In genomic region chr2:141700759-141701452, GRCm38 (mm10) we compare ENCODE assay signal across 21 mouse cellular contexts.
DNase-seq lines count a peak whose midpoint lies in the region; ATAC-seq and TF ChIP-seq lines count a peak whose summit lies in the region.
"Had no signal": no experiment of that assay in that cellular context is flagged by ENCODE, and none has a peak within 500 bp of the region (broad histone marks: within the 10 kb centered on the region; RNA-seq: fewer than 3 reads in every experiment).

No protein-coding gene starts in this region.

- no peak overlapping the region for H3K9ac ChIP-seq in hindbrain, postnatal 0 days (replicated peaks; ENCODE audit: low read length)
- no peak overlapping the region for H3K9ac ChIP-seq in limb, embryonic 14.5 days (ENCODE audit: low read depth, low read length, severe bottlenecking)
- H3K9ac ChIP-seq: heart, embryonic 12.5 days; neural tube, embryonic 15.5 days had no signal

- no peak overlapping the region for H3K4me3 ChIP-seq in hindbrain, postnatal 0 days (ENCODE audit: low read length)
- no peak overlapping the region for H3K4me3 ChIP-seq in hindbrain, embryonic 10.5 days
- no peak overlapping the region for H3K4me3 ChIP-seq in limb, embryonic 14.5 days (replicated peaks; ENCODE audit: low read length)
- H3K4me3 ChIP-seq in limb, embryonic 10.5 days = no peak overlapping the region
- H3K4me3 ChIP-seq: heart, embryonic 12.5 days; neural tube, embryonic 15.5 days had no signal

- no peak overlapping the region for H3K27ac ChIP-seq in hindbrain, postnatal 0 days
- no peak overlapping the region for H3K27ac ChIP-seq in hindbrain, embryonic 10.5 days
- no peak overlapping the region for H3K27ac ChIP-seq in limb, embryonic 14.5 days (replicated peaks; ENCODE audit: low read depth, low read length)
- no peak overlapping the region for H3K27ac ChIP-seq in limb, embryonic 10.5 days
- H3K27ac ChIP-seq: macrophage; neural tube, embryonic 15.5 days had no signal

- peak; percentile 36 for DNase-seq in embryo, embryonic 10 days (ENCODE audit: low spot score)
- no peak for DNase-seq in embryo, embryonic 9.5 days (ENCODE audit: extremely low spot score)
- peak; percentile 23 for DNase-seq in hindbrain, postnatal 0 days (ENCODE audit: low spot score)
- no peak for DNase-seq in hindbrain, embryonic 10.5 days (ENCODE audit: low spot score)
- peak; percentile 17 for DNase-seq in limb, embryonic 14.5 days (ENCODE audit: low spot score)
- no peak for DNase-seq in limb, embryonic 10.5 days (ENCODE audit: low spot score)
- peak; percentile 54 for DNase-seq in brain, adult 2 months (ENCODE audit: low read depth, low spot score)
- no peak for DNase-seq in thymus, postnatal 0 days (ENCODE audit: low spot score)
- DNase-seq: adrenal gland, adult 2 months; cerebellum, adult 11-12 months; cerebellum, postnatal 14 days; heart, postnatal 4 days; kidney, postnatal 14 days; lung, adult 18-20 months; thymus, postnatal 36 days had no signal

- no peak overlapping the region for H3K4me2 ChIP-seq in hindbrain, postnatal 0 days (ENCODE audit: low read depth, low read length)
- no peak overlapping the region for H3K4me2 ChIP-seq in limb, embryonic 14.5 days (replicated peaks; ENCODE audit: low read depth, low read length, severe bottlenecking)
- H3K4me2 ChIP-seq: heart, embryonic 12.5 days; midbrain, embryonic 11.5 days; neural tube, embryonic 15.5 days had no signal

- H3K4me1 ChIP-seq in hindbrain, postnatal 0 days (ENCODE audit: insufficient read depth, low read length) = no peaks in the 10 kb centered on the region
- no peaks in the 10 kb centered on the region for H3K4me1 ChIP-seq in hindbrain, embryonic 10.5 days (replicated peaks)
- peaks cover 3% of the 10 kb centered on the region; the same call in 1 of the 2 replicates for H3K4me1 ChIP-seq in limb, embryonic 14.5 days (ENCODE audit: control insufficient read depth, insufficient read depth, low read length)
- H3K4me1 ChIP-seq in limb, embryonic 10.5 days = no peaks in the 10 kb centered on the region; the same call in 1 of the 2 replicates
- H3K4me1 ChIP-seq: neural tube, embryonic 15.5 days had no signal

- TF ChIP-seq POLR2A in limb, embryonic 14.5 days (IDR thresholded peaks at IDR 0.05; ENCODE audit: borderline replicate concordance, extremely low read depth, insufficient read depth, insufficient read length) = no peak

- WGBS in hindbrain, postnatal 0 days = 56% methylated on average over 7 of the region's 7 CpGs
- WGBS in hindbrain, embryonic 10.5 days = 65% methylated on average over 7 of the region's 7 CpGs
- 54% methylated on average over 7 of the region's 7 CpGs for WGBS in limb, embryonic 14.5 days
- WGBS in limb, embryonic 10.5 days = 57% methylated on average over 7 of the region's 7 CpGs

- H3K9me3 ChIP-seq in hindbrain, postnatal 0 days (ENCODE audit: low read length) = no peaks in the 10 kb centered on the region
- no peaks in the 10 kb centered on the region for H3K9me3 ChIP-seq in hindbrain, embryonic 10.5 days
- H3K9me3 ChIP-seq in limb, embryonic 14.5 days (ENCODE audit: control insufficient read depth, low read length) = no peaks in the 10 kb centered on the region
- H3K9me3 ChIP-seq in limb, embryonic 10.5 days (replicated peaks) = no peaks in the 10 kb centered on the region
- H3K9me3 ChIP-seq: heart, embryonic 12.5 days; neural tube, embryonic 15.5 days had no signal

- no peak for TF ChIP-seq CTCF in hindbrain, postnatal 0 days (IDR thresholded peaks at IDR 0.05; ENCODE audit: low read depth)

- no peak for ATAC-seq in hindbrain, postnatal 0 days
- no peak for ATAC-seq in limb, embryonic 14.5 days (ENCODE audit: low FRiP score, low read depth)
- ATAC-seq: hindbrain, embryonic 16.5 days; intestine, postnatal 0 days had no signal

- H3K36me3 ChIP-seq in hindbrain, postnatal 0 days (ENCODE audit: insufficient read depth, low read length) = no peaks in the 10 kb centered on the region
- no peaks in the 10 kb centered on the region for H3K36me3 ChIP-seq in hindbrain, embryonic 10.5 days
- no peaks in the 10 kb centered on the region for H3K36me3 ChIP-seq in limb, embryonic 14.5 days (ENCODE audit: control insufficient read depth, insufficient read depth, low read length)
- H3K36me3 ChIP-seq in limb, embryonic 10.5 days = no peaks in the 10 kb centered on the region
- H3K36me3 ChIP-seq: heart, embryonic 12.5 days; neural tube, embryonic 15.5 days had no signal

- no peaks in the 10 kb centered on the region for H3K27me3 ChIP-seq in hindbrain, postnatal 0 days (ENCODE audit: insufficient read depth, low read length)
- no peaks in the 10 kb centered on the region for H3K27me3 ChIP-seq in hindbrain, embryonic 10.5 days (ENCODE audit: insufficient read depth, poor library complexity, severe bottlenecking)
- H3K27me3 ChIP-seq in limb, embryonic 14.5 days (ENCODE audit: control insufficient read depth, insufficient read depth, low read length) = no peaks in the 10 kb centered on the region
- H3K27me3 ChIP-seq in limb, embryonic 10.5 days (ENCODE audit: low read depth, poor library complexity, severe bottlenecking) = no peaks in the 10 kb centered on the region
- H3K27me3 ChIP-seq: heart, embryonic 12.5 days; neural tube, embryonic 15.5 days had no signal

Comparison
In these comparisons a context has a peak if more than half of its experiments do, and no peak if none do; other contexts are left out.
1. DNase-seq: peak in embryo, embryonic 10 days (single experiment), hindbrain, postnatal 0 days (single experiment), limb, embryonic 14.5 days (single experiment) and brain, adult 2 months (single experiment); none in embryo, embryonic 9.5 days (single experiment), hindbrain, embryonic 10.5 days (single experiment), limb, embryonic 10.5 days (single experiment) and thymus, postnatal 0 days (single experiment).